Mouse (Mus musculus): Measurements from ENCODE around the gene 1810037I17Rik. TPM values are rescaled to one million over a fixed set of nuclear protein-coding genes. Genes with fewer than 3 reads are reported as not detected.
"Not testable (repeated sequence)": the region's sequence is repeated elsewhere in the genome, so short reads cannot be mapped to it uniquely, and the experiment has no call there.

The 1810037I17Rik gene
- total and polyA plus RNA-seq, 3 experiments: 33.7 to 100 (median 90.7) TPM

DNA sequence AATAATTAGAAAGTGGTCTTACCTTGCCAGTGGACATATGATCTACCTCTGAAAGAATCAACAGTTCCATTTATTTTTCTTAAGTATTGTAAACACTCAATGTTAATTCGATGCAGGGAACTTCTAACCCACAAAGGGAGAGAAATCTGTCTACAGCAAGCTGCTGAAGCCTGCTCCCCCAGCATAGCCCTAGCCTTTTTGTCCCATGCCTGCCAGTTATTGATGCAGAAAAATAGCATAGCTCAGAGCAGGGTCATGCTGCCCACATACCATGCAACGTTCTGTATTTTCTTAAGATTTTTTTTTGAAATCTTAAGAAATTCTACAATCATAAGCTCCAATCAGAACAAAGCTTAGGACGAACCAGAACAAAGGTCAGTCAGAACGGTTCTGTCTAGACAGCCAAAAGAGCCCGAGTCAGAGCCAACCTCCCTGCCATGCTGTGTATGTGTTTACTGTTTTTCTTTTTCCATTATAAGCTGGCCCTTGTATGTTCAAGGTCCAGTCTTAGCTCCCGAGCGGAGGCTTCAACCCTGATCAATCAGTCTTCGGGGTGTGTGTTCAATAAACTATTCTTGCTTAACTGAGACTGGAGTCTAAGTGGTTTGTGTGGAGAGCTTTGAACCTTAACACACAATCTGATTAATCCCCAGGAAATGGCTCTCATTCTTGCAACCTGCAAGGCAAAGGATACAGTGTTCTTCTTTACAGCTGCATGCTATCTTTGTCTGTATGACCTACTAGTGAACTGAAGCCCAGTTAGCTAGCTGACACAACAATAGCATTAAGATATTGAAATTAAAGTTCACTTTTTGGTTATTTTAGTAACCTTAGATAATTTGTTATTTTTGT is 2.1 kb upstream of the 1810037I17Rik start:
- Histone ChIP-seq H3K4me3 (no peak overlapping the region), H3K9ac (ENCODE audit: low read depth, low read length) (no peak overlapping the region), H3K36me3 (ENCODE audit: control insufficient read depth, insufficient read depth, low read length) (no peaks in the 10 kb centered on the region), H3K4me1 (ENCODE audit: control insufficient read depth, insufficient read depth, low read length) (peaks cover 2% of the 10 kb centered on the region), H3K27ac (no peak overlapping the region), H3K79me2 (replicated peaks; ENCODE audit: control insufficient read depth, insufficient read depth, low read length) (no peaks in the 10 kb centered on the region), H3K27me3 (ENCODE audit: control insufficient read depth, insufficient read depth, low read length) (no peaks in the 10 kb centered on the region)
- intact Hi-C loops (cut with DNase I): loop anchor here (10.0 kb wide), 2 partner anchors 583 to 1627 kb away; partner anchors contain the start of gene Alg14
- 80% methylated on average over 8 of the region's 8 CpGs for WGBS
- no peak for DNase-seq
- TF ChIP-seq POLR2A (IDR thresholded peaks at IDR 0.05; ENCODE audit: insufficient read depth, low read depth, low read length) (no peak), CTCF (IDR thresholded peaks at IDR 0.05) (no peak), EP300 (IDR thresholded peaks at IDR 0.05; ENCODE audit: insufficient read depth, low read depth, low read length) (no peak)

GRCm38 (mm10) chr3:122923147-122923546 is 856 bp upstream of the 1810037I17Rik start:
- Histone ChIP-seq H3K27me3 (ENCODE audit: control insufficient read depth, insufficient read depth, low read length) (no peaks in the 10 kb centered on the region), H3K9ac (ENCODE audit: low read depth, low read length) (no peak overlapping the region), H3K79me2 (replicated peaks; ENCODE audit: control insufficient read depth, insufficient read depth, low read length) (no peaks in the 10 kb centered on the region), H3K4me3 (no peak overlapping the region), H3K36me3 (ENCODE audit: control insufficient read depth, insufficient read depth, low read length) (0 out of 2 replicates have a peak, but pooled peaks cover 2% of the 10 kb centered on the region), H3K4me1 (ENCODE audit: control insufficient read depth, insufficient read depth, low read length) (peaks cover 2% of the 10 kb centered on the region), H3K27ac (no peak overlapping the region)
- no peak for DNase-seq
- 62% methylated on average over 7 of the region's 7 CpGs for WGBS
- no peak for TF ChIP-seq POLR2A (IDR thresholded peaks at IDR 0.05; ENCODE audit: insufficient read depth, low read depth, low read length)
- TF ChIP-seq EP300 (IDR thresholded peaks at IDR 0.05; ENCODE audit: insufficient read depth, low read depth, low read length): no peak
- TF ChIP-seq CTCF (IDR thresholded peaks at IDR 0.05): no peak
- intact Hi-C loops (cut with DNase I): loop anchor here (10.0 kb wide), 2 partner anchors 582 to 1628 kb away; partner anchors contain the start of gene Alg14

GRCm38 (mm10) chr3:122929723-122930122 is 5.7 kb downstream of the 1810037I17Rik start:
- DNase-seq: no peak
- H3K27me3 ChIP-seq (ENCODE audit: control insufficient read depth, insufficient read depth, low read length): no peaks in the 10 kb centered on the region
- peaks cover 3% of the 10 kb centered on the region for H3K4me1 ChIP-seq (ENCODE audit: control insufficient read depth, insufficient read depth, low read length)
- no peak overlapping the region for H3K9ac ChIP-seq (ENCODE audit: low read depth, low read length)
- intact Hi-C loops (cut with DNase I): loop anchor here (10.0 kb wide), 3 partner anchors 425 to 1635 kb away; partner anchors contain the start of gene Alg14
- no peaks in the 10 kb centered on the region for H3K79me2 ChIP-seq (replicated peaks; ENCODE audit: control insufficient read depth, insufficient read depth, low read length)
- H3K36me3 ChIP-seq (ENCODE audit: control insufficient read depth, insufficient read depth, low read length): peaks cover 9% of the 10 kb centered on the region; the same call in 1 of the 2 replicates
- no peak overlapping the region for H3K4me3 ChIP-seq
- H3K27ac ChIP-seq: no peak overlapping the region
- WGBS: 90% methylated on average over 6 of the region's 6 CpGs
- TF ChIP-seq CTCF (IDR thresholded peaks at IDR 0.05): no peak
- no peak for TF ChIP-seq POLR2A (IDR thresholded peaks at IDR 0.05; ENCODE audit: insufficient read depth, low read depth, low read length)
- TF ChIP-seq EP300 (IDR thresholded peaks at IDR 0.05; ENCODE audit: insufficient read depth, low read depth, low read length): no peak

DNA sequence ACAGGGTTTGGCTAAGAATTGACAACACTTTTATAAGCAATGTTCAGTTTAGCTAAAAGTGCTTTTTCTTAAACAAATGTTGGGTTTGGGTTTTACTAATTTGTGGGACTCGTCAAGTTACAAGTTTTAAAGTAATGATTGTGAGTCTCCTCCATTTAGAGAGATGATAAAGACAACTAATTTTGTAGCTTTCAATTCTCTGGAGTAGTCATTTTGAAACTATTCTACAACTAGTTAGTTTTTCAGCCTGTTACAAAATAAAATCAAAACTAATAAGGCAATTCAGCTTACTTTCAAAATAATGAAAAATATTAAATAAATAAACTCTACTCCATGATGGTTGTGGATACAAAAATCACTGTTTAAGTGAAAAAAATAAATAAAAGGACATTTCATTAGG is 8.5 kb downstream of the 1810037I17Rik start:
- H3K27me3 ChIP-seq (ENCODE audit: control insufficient read depth, insufficient read depth, low read length): no peaks in the 10 kb centered on the region
- H3K36me3 ChIP-seq (ENCODE audit: control insufficient read depth, insufficient read depth, low read length): peaks cover 7% of the 10 kb centered on the region; the same call in 1 of the 2 replicates
- intact Hi-C loops (cut with DNase I): loop anchor here (10.0 kb wide), 1 partner anchor 422 kb away; no protein-coding TSS in a partner anchor
- no peak overlapping the region for H3K4me3 ChIP-seq
- TF ChIP-seq POLR2A (IDR thresholded peaks at IDR 0.05; ENCODE audit: insufficient read depth, low read depth, low read length): no peak
- no peak for TF ChIP-seq CTCF (IDR thresholded peaks at IDR 0.05)
- no peak for TF ChIP-seq EP300 (IDR thresholded peaks at IDR 0.05; ENCODE audit: insufficient read depth, low read depth, low read length)
- 94% methylated on average over 1 of the region's 1 CpGs for WGBS
- DNase-seq: no peak
- H3K9ac ChIP-seq (ENCODE audit: low read depth, low read length): no peak overlapping the region
- no peak overlapping the region for H3K27ac ChIP-seq
- no peaks in the 10 kb centered on the region for H3K79me2 ChIP-seq (replicated peaks; ENCODE audit: control insufficient read depth, insufficient read depth, low read length)
- H3K4me1 ChIP-seq (ENCODE audit: control insufficient read depth, insufficient read depth, low read length): peaks cover 1% of the 10 kb centered on the region

- H3K27ac ChIP-seq; DNase-seq; H3K4me1 ChIP-seq (ENCODE audit: control insufficient read depth, insufficient read depth, low read length); H3K4me3 ChIP-seq; H3K27me3 ChIP-seq (ENCODE audit: control insufficient read depth, insufficient read depth, low read length); H3K9ac ChIP-seq (ENCODE audit: low read depth, low read length); H3K79me2 ChIP-seq (replicated peaks; ENCODE audit: control insufficient read depth, insufficient read depth, low read length); H3K36me3 ChIP-seq (ENCODE audit: control insufficient read depth, insufficient read depth, low read length): not testable (repeated sequence)
- WGBS: 87% methylated on average over 13 of the region's 13 CpGs
- intact Hi-C loops (cut with DNase I): loop anchor here (10.0 kb wide), 1 partner anchor 418 kb away; no protein-coding TSS in a partner anchor
These were observed 13.2 kb downstream of the 1810037I17Rik start for GRCm38 (mm10) chr3:122937176-122937575.

DNA sequence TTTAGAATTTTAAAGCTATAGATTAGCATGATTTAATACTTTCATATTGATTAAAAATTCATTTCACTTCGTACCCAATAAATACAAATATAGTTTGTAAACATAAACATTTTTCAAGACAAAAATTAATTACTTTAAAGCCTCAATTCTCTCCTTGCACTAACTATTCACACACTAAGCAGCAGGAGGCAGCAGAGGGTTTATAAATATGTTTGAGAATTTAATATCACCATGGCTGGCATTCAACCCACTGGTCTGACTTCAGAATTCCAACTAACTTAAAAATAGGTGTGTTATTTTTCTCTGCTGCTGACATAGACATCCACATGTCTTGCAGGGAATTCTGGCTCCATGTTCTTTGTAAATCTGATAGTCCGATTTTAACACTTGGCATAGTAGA is 15.2 kb downstream of the 1810037I17Rik start:
- Histone ChIP-seq H3K27me3 (ENCODE audit: control insufficient read depth, insufficient read depth, low read length) (no peaks in the 10 kb centered on the region), H3K4me3 (no peak overlapping the region), H3K36me3 (ENCODE audit: control insufficient read depth, insufficient read depth, low read length) (peaks cover 11% of the 10 kb centered on the region), H3K4me1 (ENCODE audit: control insufficient read depth, insufficient read depth, low read length) (peaks cover 4% of the 10 kb centered on the region), H3K27ac (peak overlapping the region; percentile 61), H3K9ac (ENCODE audit: low read depth, low read length) (no peak overlapping the region), H3K79me2 (replicated peaks; ENCODE audit: control insufficient read depth, insufficient read depth, low read length) (no peaks in the 10 kb centered on the region; the same call in 1 of the 2 replicates)
- DNase-seq: peak in 1 of 2 experiments; percentile 28
- TF ChIP-seq CTCF (IDR thresholded peaks at IDR 0.05) (peak; percentile 86), POLR2A (IDR thresholded peaks at IDR 0.05; ENCODE audit: insufficient read depth, low read depth, low read length) (no peak)
- intact Hi-C loops (cut with DNase I): loop anchor here (1.0 to 10.0 kb wide), 3 partner anchors 164 to 416 kb away; no protein-coding TSS in a partner anchor
- 56% methylated on average over 2 of the region's 2 CpGs for WGBS
